Mouse (Mus musculus): Measurements from ENCODE around the gene Ess2.

GRCm38 (mm10) chr16:17936776-17937175 lies 25.6 kb upstream of the Ess2 start:
- TF ChIP-seq TCF12 (IDR thresholded peaks at IDR 0.05; ENCODE audit: low read depth, low read length) (no peak), CTCF (conservative IDR thresholded peaks at IDR 0.05 in 1 of 2, IDR thresholded peaks at IDR 0.05 in 1 of 2; ENCODE audit: low read depth in 2 of 2, low read length in 2 of 2) (no peak), ZMIZ1 (IDR thresholded peaks at IDR 0.05; ENCODE audit: low read depth, low read length) (no peak), MAX (IDR thresholded peaks at IDR 0.05; ENCODE audit: low read length) (no peak), POLR2A (IDR thresholded peaks at IDR 0.05; ENCODE audit: low read depth, low read length) (no peak), HCFC1 (IDR thresholded peaks at IDR 0.05; ENCODE audit: low read depth, low read length) (no peak), CHD2 (IDR thresholded peaks at IDR 0.05; ENCODE audit: low read length) (no peak), TBP (conservative IDR thresholded peaks at IDR 0.05; ENCODE audit: low read depth, low read length) (no peak), USF2 (conservative IDR thresholded peaks at IDR 0.05; ENCODE audit: low read depth, low read length) (no peak), RCOR1 (conservative IDR thresholded peaks at IDR 0.05; ENCODE audit: low read depth, low read length) (no peak), MXI1 (IDR thresholded peaks at IDR 0.05; ENCODE audit: low read depth, low read length) (no peak), ZC3H11A (IDR thresholded peaks at IDR 0.05; ENCODE audit: low read depth, low read length) (no peak)

Measured in CH12.LX (cell line).